Mouse (Mus musculus): ENCODE results near the gene Rhbdf2.
A peak's percentile ranks its signal among the peaks of the same experiment; 100 is the strongest.

Rhbdf2 gene

GRCm38 (mm10) chr11:116658238-116658637 is 31.4 kb upstream of the Rhbdf2 start:
- no peak for DNase-seq

- DNase-seq: peak; percentile 74
These were observed 30.7 kb upstream of the Rhbdf2 start for GRCm38 (mm10) chr11:116657311-116658223.

- no peak for DNase-seq
These were observed 29.8 kb upstream of the Rhbdf2 start for GRCm38 (mm10) chr11:116656348-116657191.

- DNase-seq: no peak
These were observed 27.5 kb upstream of the Rhbdf2 start, which contains the start of gene Cygb for GRCm38 (mm10) chr11:116654255-116654821. TSS of gene Cygb (minus strand) at chr11:116654313.

GRCm38 (mm10) chr11:116653709-116654221 is 26.9 kb upstream of the Rhbdf2 start:
- DNase-seq: peak; percentile 67

GRCm38 (mm10) chr11:116653234-116653633 is 26.4 kb upstream of the Rhbdf2 start, which contains the start of gene Prcd:
TSS of gene Prcd (plus strand) at chr11:116653534.
- no peak for DNase-seq

GRCm38 (mm10) chr11:116652330-116653098 is 25.7 kb upstream of the Rhbdf2 start:
- no peak for DNase-seq

- no peak for DNase-seq
These were observed 24.5 kb upstream of the Rhbdf2 start for GRCm38 (mm10) chr11:116651339-116651738.

GRCm38 (mm10) chr11:116650811-116651210 is 24.0 kb upstream of the Rhbdf2 start:
- no peak for DNase-seq

- no peak for DNase-seq
These were observed 23.0 kb upstream of the Rhbdf2 start for GRCm38 (mm10) chr11:116649711-116650337.

GRCm38 (mm10) chr11:116648976-116649375 is 22.2 kb upstream of the Rhbdf2 start:
- DNase-seq: no peak

GRCm38 (mm10) chr11:116648213-116648921 is 21.5 kb upstream of the Rhbdf2 start:
- no peak for DNase-seq

GRCm38 (mm10) chr11:116647340-116647991 is 20.6 kb upstream of the Rhbdf2 start:
- no peak for DNase-seq

- DNase-seq: no peak
These were observed 20.0 kb upstream of the Rhbdf2 start for GRCm38 (mm10) chr11:116646771-116647170.

- DNase-seq: no peak
These were observed 19.3 kb upstream of the Rhbdf2 start for GRCm38 (mm10) chr11:116646136-116646535.

- no peak for DNase-seq
These were observed 18.8 kb upstream of the Rhbdf2 start for GRCm38 (mm10) chr11:116645446-116646110.

- DNase-seq: no peak
These were observed 17.6 kb upstream of the Rhbdf2 start for GRCm38 (mm10) chr11:116644225-116645112.

- DNase-seq: no peak
These were observed 16.9 kb upstream of the Rhbdf2 start for GRCm38 (mm10) chr11:116643579-116644224.

Measured in right cerebral cortex, postnatal 4 days (tissue).